Mouse (Mus musculus) myocyte (in vitro differentiated cells): ENCODE data around the gene Syt13. TPM values are rescaled to one million over a fixed set of nuclear protein-coding genes. Genes with fewer than 3 reads are reported as not detected.
A peak's percentile ranks its signal among the peaks of the same experiment; 100 is the strongest.

ENCODE experiments used
- H3K27me3 ChIP-seq: one replicate; pipeline ENCODE4 v1.6.1; 2011; ENCODE audit not compliant: control insufficient read depth, insufficient read depth, insufficient read length
- H3K36me3 ChIP-seq: one replicate; pipeline ENCODE4 v1.6.1; 2011; ENCODE audit not compliant: control insufficient read depth, insufficient read depth
- H3K4me2 ChIP-seq: one replicate; pipeline ENCODE4 v1.6.1; 2011; ENCODE audit warnings: low read depth, control low read depth
- H3K4me3 ChIP-seq: one replicate; pipeline ENCODE4 v1.5.1; 2011; ENCODE audit warnings: mild to moderate bottlenecking, control low read depth, moderate library complexity
- H3K79me2 ChIP-seq: one replicate; pipeline ENCODE4 v1.6.1; 2011; ENCODE audit not compliant: control insufficient read depth, insufficient read depth
- H3ac ChIP-seq: one replicate; pipeline ENCODE4 v1.6.1; 2011; ENCODE audit not compliant: control insufficient read depth, insufficient read length
- CEBPB ChIP-seq: IDR thresholded peaks from 2 replicates; pipeline ENCODE4 v1.6.1; 2011; ENCODE audit warnings: mild to moderate bottlenecking, moderate library complexity; ENCODE audit not compliant: poor library complexity, insufficient read depth, severe bottlenecking
- E2F4 ChIP-seq: IDR thresholded peaks from one replicate; pipeline ENCODE4 v1.6.1; 2011; ENCODE audit warnings: mild to moderate bottlenecking, control low read depth, moderate library complexity; ENCODE audit not compliant: insufficient read depth
- MAX ChIP-seq: IDR thresholded peaks from one replicate; pipeline ENCODE4 v1.6.1; 2011; ENCODE audit warnings: low read depth, mild to moderate bottlenecking, control low read depth
- MYOD1 ChIP-seq, 3 experiments: IDR thresholded peaks; one replicate each; pipeline ENCODE4 v1.6.1; 2011; ENCODE audit warnings: control low read depth in 2 of 3, low read depth in 2 of 3, mild to moderate bottlenecking in 2 of 3, moderate library complexity in 1 of 3; ENCODE audit not compliant: insufficient read length in 2 of 3, control insufficient read depth in 1 of 3
- MYOG ChIP-seq, 3 experiments: IDR thresholded peaks; one replicate each; pipeline ENCODE4 v1.6.1; 2011; ENCODE audit warnings: control low read depth in 2 of 3, low read depth in 2 of 3, mild to moderate bottlenecking in 2 of 3; ENCODE audit not compliant: insufficient read length in 2 of 3, control insufficient read depth in 1 of 3, insufficient read depth in 1 of 3
- POLR2A ChIP-seq: IDR thresholded peaks from one replicate; pipeline ENCODE4 v1.6.1; 2011; ENCODE audit warnings: low read depth, mild to moderate bottlenecking, control low read depth, moderate library complexity; ENCODE audit not compliant: insufficient read length
- POLR2AphosphoS2 ChIP-seq: IDR thresholded peaks from one replicate; pipeline ENCODE4 v1.6.1; 2011; ENCODE audit warnings: low read depth, control low read depth; ENCODE audit not compliant: insufficient read length
- REST ChIP-seq: IDR thresholded peaks from one replicate; pipeline ENCODE4 v1.6.1; 2011; ENCODE audit warnings: mild to moderate bottlenecking, control low read depth, moderate library complexity; ENCODE audit not compliant: insufficient read depth, insufficient read length
- SRF ChIP-seq: IDR thresholded peaks from one replicate; pipeline ENCODE4 v1.6.1; 2011; ENCODE audit warnings: low read depth; ENCODE audit not compliant: control insufficient read depth, insufficient read length
- TCF12 ChIP-seq: IDR thresholded peaks from one replicate; pipeline ENCODE4 v1.6.1; 2011; ENCODE audit warnings: mild to moderate bottlenecking, control low read depth; ENCODE audit not compliant: poor library complexity, insufficient read depth, severe bottlenecking
- TCF3 ChIP-seq: IDR thresholded peaks from one replicate; pipeline ENCODE4 v1.6.1; 2011; ENCODE audit warnings: low read depth, control low read depth; ENCODE audit not compliant: insufficient read length
- USF1 ChIP-seq: IDR thresholded peaks from one replicate; pipeline ENCODE4 v1.6.1; 2011; ENCODE audit warnings: low read depth, mild to moderate bottlenecking, control low read depth, moderate library complexity
- polyA plus RNA-seq: library from polyadenylated mRNA; unstranded; fragments of >200 nt; fragmentation: generic; extraction: Trizol; gene quantifications from one replicate; pipeline ENCODE4 v1.2.1, GENCODE M21; 2012; ENCODE audit warnings: missing spikeins

The Syt13 gene
- polyA plus RNA-seq, 1 experiment: 49.7 TPM

DNA sequence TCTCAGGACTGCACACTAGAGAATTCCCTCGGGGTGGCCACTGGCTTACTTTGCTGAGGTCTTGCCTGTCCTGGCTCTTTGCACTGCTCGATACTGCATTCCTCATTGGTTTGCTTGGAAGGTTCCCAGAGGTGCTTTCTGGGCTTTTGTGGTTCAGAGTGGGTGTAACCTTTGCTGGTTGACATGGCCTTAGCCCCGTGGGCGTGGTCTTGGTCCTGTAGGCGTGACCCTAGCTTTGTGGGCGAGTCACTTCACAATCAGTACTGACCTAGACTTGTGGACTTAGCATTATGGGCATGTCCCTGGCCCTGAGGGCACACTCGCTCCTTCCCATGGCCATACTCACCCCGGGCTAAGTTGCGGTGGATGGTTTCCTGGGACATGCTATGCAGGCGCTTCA is 65.3 kb downstream of the Syt13 start:
- no peak overlapping the region for H3K4me2 ChIP-seq
- no peaks in the 10 kb centered on the region for H3K79me2 ChIP-seq
- no peaks in the 10 kb centered on the region for H3K36me3 ChIP-seq
- no peak overlapping the region for H3ac ChIP-seq
- H3K27me3 ChIP-seq: no peaks in the 10 kb centered on the region
- no peak overlapping the region for H3K4me3 ChIP-seq
- no peak for TF ChIP-seq REST
- TF ChIP-seq POLR2AphosphoS2: no peak
- no peak for TF ChIP-seq SRF
- TF ChIP-seq E2F4: no peak
- TF ChIP-seq MAX: no peak
- no peak for TF ChIP-seq CEBPB
- no peak for TF ChIP-seq TCF3
- no peak for TF ChIP-seq POLR2A
- TF ChIP-seq TCF12: no peak
- no peak for TF ChIP-seq MYOD1 (IDR thresholded peaks at IDR 0.05; ENCODE audit: control insufficient read depth in 1 of 3, insufficient read length in 2 of 3, low read depth in 2 of 3)
- no peak for TF ChIP-seq USF1
- TF ChIP-seq MYOG (IDR thresholded peaks at IDR 0.05; ENCODE audit: control insufficient read depth in 1 of 3, insufficient read depth in 1 of 3, insufficient read length in 2 of 3, low read depth in 2 of 3): no peak

DNA sequence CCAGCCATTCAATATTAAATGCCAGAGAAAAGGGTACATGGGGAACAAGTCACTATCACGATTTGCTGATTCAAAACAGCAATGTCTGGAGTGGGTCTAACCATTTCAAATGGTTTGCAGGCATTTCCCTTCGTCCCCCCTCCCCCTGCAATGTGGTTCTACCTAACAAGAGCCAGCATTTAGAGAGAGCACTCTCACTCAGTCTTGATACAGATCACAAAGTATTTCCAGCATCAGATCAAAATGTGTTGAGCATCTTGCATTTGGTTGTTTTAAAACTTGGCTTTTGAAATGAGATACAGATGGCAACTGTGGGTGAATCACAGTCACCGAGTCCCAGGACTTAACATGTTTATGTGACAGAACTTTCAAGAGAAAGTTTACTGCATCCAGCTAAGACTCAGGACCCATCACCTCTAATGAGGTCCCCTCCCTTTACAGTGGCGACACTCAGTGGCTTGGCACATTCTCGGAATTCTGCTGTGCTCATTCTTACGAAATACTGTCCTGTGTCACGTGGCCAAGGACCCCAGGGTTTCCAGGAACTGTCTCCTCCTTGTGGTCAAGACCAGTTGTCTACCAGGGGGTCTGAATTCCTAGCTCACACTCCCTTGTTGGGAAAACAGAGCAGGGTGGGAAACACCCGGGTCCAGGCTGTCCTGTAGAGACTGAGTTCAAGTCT is 67.8 kb downstream of the Syt13 start:
- Histone ChIP-seq H3K36me3 (no peaks in the 10 kb centered on the region), H3ac (no peak overlapping the region), H3K27me3 (no peaks in the 10 kb centered on the region), H3K79me2 (no peaks in the 10 kb centered on the region), H3K4me2 (no peak overlapping the region), H3K4me3 (no peak overlapping the region)
- TF ChIP-seq CEBPB (peak; percentile 65), MYOG (IDR thresholded peaks at IDR 0.05; ENCODE audit: control insufficient read depth in 1 of 3, insufficient read depth in 1 of 3, insufficient read length in 2 of 3, low read depth in 2 of 3) (peak in 1 of 3 experiments; percentile 76), E2F4 (no peak), USF1 (peak; percentile 66)

DNA sequence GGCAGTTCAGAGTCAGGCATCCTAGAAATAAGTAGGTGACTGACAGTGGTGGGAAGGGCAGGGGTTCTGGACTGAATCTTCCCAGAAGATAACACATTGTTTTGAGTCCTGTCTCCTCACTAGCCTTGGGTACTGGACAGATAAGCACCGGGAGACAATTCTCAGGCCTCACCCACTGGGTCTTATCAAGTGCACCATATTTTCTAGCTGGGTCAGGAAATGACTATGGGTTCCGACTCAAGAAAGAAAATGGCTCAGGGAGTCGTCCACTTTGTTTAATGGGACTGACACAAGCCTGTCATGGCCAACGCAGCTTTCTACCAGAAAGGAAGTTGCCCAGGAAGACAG is 68.3 kb downstream of the Syt13 start:
- no peak overlapping the region for H3K4me2 ChIP-seq
- no peak overlapping the region for H3K4me3 ChIP-seq
- no peaks in the 10 kb centered on the region for H3K79me2 ChIP-seq
- TF ChIP-seq POLR2A (no peak), E2F4 (no peak), SRF (no peak), MYOG (IDR thresholded peaks at IDR 0.05; ENCODE audit: control insufficient read depth in 1 of 3, insufficient read depth in 1 of 3, insufficient read length in 2 of 3, low read depth in 2 of 3) (no peak), MYOD1 (IDR thresholded peaks at IDR 0.05; ENCODE audit: control insufficient read depth in 1 of 3, insufficient read length in 2 of 3, low read depth in 2 of 3) (no peak), POLR2AphosphoS2 (no peak), TCF3 (no peak), USF1 (no peak), CEBPB (no peak), REST (no peak), MAX (no peak), TCF12 (no peak)
- no peaks in the 10 kb centered on the region for H3K36me3 ChIP-seq
- no peak overlapping the region for H3ac ChIP-seq
- no peaks in the 10 kb centered on the region for H3K27me3 ChIP-seq

DNA sequence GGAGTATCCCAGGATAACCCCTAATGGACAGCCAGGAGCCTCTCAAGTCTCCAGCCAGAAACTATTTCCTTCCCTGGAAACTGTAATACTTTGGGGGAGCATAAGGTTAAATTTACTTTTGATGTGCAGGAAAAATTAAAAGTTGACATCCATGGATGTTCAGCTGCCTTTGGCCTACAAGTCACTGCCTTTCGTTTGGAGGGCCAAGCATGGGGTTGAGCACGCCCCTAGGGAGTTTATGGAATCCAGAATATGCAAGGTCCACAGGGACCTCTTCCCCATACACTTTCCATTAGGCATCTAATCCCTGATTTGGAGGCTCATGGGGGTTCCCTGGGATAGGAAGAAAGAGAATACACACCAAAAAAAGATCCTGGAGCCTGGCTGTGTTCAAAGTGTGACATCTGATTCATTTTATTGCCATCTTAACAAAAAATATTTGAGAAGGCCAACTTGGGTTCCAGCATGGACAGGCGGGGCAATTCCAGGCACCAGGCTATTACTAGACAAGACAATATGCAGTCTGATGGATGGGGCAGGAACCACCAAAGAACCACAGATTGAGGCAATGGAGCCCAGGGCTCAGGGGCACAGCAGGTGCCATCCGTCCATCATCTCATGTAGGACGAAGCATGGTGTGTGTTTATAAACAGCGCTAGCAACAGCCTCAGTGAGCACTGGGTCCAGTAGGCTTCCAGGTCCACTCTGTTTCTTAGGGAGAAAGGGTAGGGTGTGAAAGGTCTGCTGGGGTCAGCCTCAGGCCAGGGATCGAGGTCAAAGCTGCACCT is 69.6 kb downstream of the Syt13 start:
- peak; percentile 37 for TF ChIP-seq TCF3
- peak in 2 of 3 experiments; percentile 13 to 83 for TF ChIP-seq MYOG (IDR thresholded peaks at IDR 0.05; ENCODE audit: control insufficient read depth in 1 of 3, insufficient read depth in 1 of 3, insufficient read length in 2 of 3, low read depth in 2 of 3)
- TF ChIP-seq MAX: no peak
- no peak for TF ChIP-seq E2F4
- TF ChIP-seq REST: no peak
- peak in 2 of 3 experiments; percentile 95 to 97 for TF ChIP-seq MYOD1 (IDR thresholded peaks at IDR 0.05; ENCODE audit: control insufficient read depth in 1 of 3, insufficient read length in 2 of 3, low read depth in 2 of 3)
- no peak for TF ChIP-seq CEBPB
- TF ChIP-seq TCF12: no peak
- no peaks in the 10 kb centered on the region for H3K79me2 ChIP-seq
- no peak overlapping the region for H3K4me3 ChIP-seq
- no peaks in the 10 kb centered on the region for H3K36me3 ChIP-seq
- H3ac ChIP-seq: no peak overlapping the region
- H3K27me3 ChIP-seq: no peaks in the 10 kb centered on the region
- H3K4me2 ChIP-seq: no peak overlapping the region

DNA sequence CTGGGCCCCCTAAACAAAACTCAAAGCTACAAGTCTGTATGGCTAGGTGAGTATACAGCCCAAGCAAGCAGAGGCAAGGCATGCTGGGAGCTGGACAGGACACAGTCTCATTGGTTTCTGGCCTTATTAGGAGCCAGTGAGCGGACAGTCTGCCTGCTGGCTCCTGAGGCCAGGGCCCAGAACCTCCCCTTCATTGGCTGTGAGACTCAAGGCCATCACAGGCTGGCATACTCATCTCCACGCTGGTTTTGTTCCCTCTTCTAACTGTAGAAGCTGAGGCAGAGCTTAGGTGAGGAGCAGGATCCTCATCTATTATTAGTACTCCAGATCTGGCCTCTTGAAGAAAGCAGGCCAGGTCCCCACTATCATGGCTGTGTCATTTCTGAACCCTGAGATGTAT is 70.3 kb downstream of the Syt13 start:
- Histone ChIP-seq H3ac (no peak overlapping the region), H3K79me2 (no peaks in the 10 kb centered on the region), H3K36me3 (no peaks in the 10 kb centered on the region), H3K27me3 (no peaks in the 10 kb centered on the region), H3K4me3 (no peak overlapping the region), H3K4me2 (no peak overlapping the region)
- TF ChIP-seq USF1: no peak
- no peak for TF ChIP-seq MYOD1 (IDR thresholded peaks at IDR 0.05; ENCODE audit: control insufficient read depth in 1 of 3, insufficient read length in 2 of 3, low read depth in 2 of 3)
- TF ChIP-seq CEBPB: no peak
- no peak for TF ChIP-seq POLR2A
- no peak for TF ChIP-seq SRF
- no peak for TF ChIP-seq MYOG (IDR thresholded peaks at IDR 0.05; ENCODE audit: control insufficient read depth in 1 of 3, insufficient read depth in 1 of 3, insufficient read length in 2 of 3, low read depth in 2 of 3)
- no peak for TF ChIP-seq E2F4
- no peak for TF ChIP-seq TCF3
- TF ChIP-seq MAX: no peak
- TF ChIP-seq POLR2AphosphoS2: no peak
- no peak for TF ChIP-seq REST
- TF ChIP-seq TCF12: no peak
